Mouse (Mus musculus): ENCODE measurements around the gene 3110082J24Rik.

Gene 3110082J24Rik

DNA sequence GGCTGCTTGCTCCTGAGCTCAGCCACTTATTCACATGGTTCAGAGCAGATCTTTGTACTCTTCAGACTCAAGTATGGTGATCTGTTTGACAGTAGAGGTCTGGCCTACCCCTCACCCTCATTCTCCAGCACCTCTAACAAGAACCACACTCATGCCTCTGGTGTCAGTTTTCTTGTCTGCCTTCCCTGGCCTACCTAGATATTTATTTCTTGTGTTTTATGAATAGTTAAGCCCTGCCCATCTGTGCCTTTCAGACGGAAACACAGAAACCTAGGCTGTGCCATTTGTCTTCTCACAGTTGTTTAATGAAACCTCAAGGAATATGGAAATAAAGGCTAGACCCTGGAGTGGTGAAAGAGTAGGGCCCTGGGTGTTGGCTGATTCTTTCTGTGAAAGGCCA lies 12.1 kb upstream of the 3110082J24Rik start:
- no peak for DNase-seq (ENCODE audit: low spot score in 2 of 2)

DNA sequence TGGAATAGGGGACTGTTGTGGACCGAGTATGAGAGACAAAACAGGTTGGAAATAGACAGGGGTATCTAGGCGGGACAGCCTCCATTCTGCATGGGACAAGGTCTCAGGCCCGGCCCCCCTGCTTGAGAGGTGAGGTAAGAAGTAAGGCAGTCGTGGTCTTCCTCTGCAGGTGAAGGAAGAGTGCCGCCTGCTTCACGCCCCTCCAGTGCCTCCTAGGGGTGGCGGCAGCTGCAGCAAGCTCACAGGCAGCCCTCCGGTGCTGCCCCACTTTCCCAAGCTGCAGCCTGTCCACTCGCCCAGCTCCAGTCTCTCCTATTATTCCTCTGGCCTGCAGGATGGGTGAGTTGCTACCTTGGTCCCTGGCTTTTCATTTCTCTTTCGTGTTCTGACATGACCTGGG lies 9.8 kb upstream of the 3110082J24Rik start:
- DNase-seq (ENCODE audit: low spot score in 2 of 2), result no peak

DNA sequence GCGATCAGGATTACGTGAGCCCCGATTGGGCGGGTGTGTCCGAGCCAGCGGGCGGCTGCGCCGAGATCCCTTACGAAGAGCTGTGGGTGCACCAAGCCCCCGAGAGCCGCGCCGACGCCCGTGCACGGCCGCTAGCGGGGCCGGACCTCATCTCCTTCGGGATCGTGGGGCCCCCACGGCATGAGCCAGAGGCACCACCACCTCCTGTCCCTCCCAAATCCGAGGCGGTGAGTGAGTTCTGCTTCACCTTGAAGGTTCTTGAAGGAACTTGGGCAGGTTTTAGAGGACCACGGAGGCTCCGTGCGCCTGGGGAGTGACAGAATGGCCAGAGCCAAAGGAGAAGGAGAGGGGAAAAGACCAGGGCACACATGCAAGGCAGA lies 8.9 kb upstream of the 3110082J24Rik start:
- no peak for DNase-seq (ENCODE audit: low spot score in 2 of 2)

DNA sequence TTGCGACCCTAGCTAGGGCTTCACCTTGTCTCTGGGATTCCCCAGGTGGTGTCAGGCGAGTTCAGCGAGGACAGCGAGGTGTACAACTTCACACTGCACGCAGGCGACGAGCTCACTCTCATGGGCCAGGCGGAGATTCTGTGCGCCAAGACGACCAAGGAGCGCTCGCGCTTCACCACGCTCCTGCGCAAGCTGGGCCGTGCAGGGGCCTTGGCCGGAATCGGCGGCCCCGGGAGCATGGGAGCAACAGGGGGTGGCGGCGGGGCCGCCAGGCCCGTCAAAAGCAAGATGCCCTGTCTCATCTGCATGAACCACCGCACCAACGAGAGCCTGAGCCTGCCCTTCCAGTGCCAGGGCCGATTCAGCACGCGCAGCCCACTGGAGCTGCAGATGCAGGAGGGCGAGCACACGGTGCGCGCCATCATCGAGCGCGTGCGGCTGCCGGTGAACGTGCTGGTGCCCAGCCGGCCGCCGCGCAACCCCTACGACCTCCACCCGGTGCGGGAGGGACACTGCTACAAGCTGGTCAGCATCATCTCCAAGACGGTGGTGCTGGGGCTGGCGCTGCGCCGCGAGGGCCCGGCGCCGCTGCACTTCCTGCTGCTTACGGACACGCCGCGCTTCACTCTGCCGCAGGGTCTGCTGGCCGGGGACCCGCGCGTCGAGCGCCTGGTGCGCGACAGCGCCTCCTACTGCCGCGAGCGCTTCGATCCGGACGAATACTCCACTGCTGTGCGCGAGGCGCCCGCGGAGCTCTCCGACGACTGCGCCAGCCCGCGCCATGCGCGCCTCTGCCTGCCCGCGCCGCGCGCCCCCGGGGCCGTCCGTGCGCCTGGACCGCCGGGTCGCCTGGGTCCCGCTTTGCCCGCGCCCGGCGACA lies 8.2 kb upstream of the 3110082J24Rik start:
- peak in 1 of 2 experiments; percentile 28 for DNase-seq (ENCODE audit: low spot score in 2 of 2)

DNA sequence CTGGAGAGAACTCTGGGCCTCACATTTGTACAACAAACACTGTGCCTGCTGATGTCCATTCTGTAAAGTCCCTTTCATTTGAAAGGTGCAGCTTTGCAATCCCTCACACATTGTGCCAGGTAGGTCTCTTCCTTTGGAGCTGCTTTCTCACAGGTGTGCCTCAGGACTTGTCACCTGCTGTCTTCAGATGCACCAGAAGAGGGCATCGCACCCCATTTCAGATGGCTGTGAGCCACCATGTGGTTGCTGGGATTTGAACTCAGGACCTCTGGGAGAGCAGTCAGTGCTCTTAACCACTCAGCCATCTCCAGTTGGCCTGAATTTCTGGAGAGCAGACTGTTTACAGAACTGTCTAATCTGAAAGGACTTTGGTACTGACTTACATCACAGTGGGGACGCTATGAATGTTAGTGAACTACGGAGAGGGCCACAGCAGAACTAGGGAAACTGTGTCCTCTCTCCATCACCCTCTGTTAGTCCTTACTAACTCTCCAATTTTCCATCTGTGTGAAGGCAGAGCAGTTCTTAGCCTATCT lies 6.7 kb upstream of the 3110082J24Rik start:
- no peak for DNase-seq (ENCODE audit: low spot score in 2 of 2)

DNA sequence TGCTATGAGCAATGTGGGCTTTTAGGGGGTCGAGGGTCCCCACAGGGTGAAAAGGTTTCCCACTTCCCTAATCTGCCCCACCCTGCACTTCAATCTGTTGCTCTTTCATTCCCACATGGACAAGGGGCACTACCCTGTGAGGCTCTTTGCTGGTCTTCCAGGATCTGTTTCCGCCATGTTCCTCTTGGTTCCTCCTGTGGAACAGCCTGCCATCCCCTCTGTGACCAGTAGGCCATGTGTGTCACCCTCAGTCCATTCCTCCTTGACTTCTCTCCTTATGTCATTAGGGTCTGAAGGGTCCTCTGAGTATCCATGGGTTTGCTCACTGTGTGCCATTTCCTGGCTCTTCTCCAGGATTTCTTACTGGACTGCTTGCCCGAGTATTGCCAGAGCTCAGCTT lies 5.9 kb upstream of the 3110082J24Rik start:
- DNase-seq (ENCODE audit: low spot score in 2 of 2), result no peak

DNA sequence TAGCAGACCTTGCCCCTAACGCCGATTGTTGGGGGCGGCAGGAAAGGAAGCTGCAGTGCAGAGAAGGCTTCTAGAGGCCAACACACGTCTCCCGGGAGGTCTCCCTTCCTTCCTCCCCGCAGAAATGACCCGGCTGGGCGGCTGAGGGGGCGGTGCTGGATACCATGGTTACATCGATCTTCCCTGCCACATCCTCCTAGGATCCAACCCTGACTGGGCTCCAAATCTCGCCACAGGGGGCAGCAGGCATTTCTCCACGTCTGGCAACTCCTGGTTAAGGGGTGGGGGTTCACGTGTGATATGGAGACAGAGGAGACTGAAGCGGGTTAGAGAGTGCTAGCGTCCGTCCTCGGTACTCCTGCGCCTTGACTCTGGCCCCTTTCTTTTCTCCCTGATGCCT lies 5.2 kb upstream of the 3110082J24Rik start:
- no peak for DNase-seq (ENCODE audit: low spot score in 2 of 2)

DNA sequence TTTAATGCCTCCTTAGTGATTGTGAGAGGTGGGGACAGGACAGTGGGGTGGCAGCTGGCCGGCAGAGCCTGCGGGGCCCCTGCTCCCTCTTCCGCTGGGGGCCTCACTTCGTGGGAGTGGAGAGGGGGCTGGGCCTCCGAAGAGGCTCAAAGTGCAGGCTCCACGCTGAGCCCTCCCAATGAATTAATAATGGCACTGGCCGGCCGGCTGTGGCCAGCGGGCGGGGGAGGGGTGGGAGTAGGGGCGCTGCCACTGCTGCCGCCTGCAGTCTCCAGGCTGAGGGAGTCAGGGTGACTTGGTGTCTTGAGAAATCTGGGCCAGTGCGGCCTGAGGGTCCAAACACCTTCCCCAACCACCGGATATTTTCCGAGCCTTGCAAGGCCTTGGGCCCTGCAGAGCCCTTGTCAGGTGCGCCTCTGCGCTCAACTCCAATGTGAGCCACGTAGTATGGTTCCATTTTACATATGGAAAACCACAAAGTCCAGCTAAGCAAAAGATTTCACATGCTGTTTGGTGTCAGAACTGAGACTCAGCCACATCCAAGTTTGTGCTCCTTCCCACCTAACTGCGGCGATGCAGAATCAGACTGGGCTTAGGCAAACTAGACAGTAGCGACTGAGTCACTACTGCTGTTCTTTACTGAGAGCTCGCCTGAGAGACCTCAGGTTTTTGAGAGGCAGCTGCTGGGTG lies 4.6 kb upstream of the 3110082J24Rik start:
- DNase-seq (ENCODE audit: low spot score in 2 of 2), result no peak

DNA sequence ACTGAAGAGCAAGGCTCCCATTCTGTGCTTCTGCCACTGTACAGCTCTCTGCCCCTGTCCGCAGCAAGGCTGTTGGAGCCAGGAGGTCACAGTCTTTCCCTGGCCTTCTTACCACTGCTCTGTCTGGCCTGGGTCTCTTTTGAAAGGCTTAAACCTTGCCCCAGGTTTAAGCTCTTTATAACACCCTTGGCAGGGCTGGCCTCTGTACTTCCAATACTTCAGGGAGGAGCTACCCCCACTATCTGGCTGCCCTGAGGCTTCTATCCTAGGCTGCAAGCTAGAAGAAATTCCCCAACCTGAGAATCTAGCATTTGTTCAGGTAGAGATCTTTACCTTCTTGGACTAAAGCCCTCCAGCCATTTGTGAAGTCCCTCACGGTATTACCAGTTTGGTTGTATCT lies 4.0 kb upstream of the 3110082J24Rik start:
- DNase-seq (ENCODE audit: low spot score in 2 of 2), result no peak

DNA sequence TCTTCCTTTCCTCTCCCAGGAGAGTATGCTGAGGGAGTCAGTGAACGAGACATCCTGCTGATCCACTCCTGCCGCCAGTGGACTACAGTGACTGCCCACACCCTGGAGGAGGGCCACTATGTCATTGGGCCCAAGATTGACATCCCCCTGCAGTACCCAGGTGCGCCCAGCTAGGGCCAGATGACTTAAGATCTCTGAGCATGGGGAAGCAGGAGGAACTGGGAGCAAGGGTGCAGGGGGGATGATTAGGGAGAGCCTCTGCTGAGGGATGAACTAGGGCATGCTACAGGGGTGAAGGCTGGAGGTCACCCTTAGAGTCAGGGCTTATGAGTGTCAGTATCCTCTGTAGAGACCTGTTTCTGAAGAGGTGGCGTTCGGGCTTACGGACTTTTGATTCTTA lies 2.3 kb upstream of the 3110082J24Rik start:
- no peak for DNase-seq (ENCODE audit: low spot score in 2 of 2)

DNA sequence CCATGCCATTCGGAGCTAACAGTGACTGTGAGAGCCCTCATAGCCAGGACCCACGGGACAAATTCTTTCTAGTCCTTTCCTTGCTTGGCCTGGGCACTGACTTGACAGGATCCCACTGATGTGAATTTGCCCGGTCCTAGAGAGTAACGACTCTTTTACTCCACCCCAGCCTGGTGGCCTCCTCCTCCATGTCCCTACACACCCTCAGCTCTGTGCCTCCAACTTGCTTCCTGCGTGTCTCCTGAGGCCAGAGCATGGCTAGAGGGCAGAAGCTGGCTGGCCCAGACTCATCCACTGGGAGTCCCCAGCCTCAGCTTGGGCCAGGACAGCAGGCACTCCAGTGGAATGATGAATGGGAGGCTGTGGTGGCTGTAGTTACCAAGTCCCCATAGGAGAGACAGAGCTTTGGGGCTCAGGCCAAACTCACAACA lies 1.7 kb upstream of the 3110082J24Rik start:
- no peak for DNase-seq (ENCODE audit: low spot score in 2 of 2)

DNA sequence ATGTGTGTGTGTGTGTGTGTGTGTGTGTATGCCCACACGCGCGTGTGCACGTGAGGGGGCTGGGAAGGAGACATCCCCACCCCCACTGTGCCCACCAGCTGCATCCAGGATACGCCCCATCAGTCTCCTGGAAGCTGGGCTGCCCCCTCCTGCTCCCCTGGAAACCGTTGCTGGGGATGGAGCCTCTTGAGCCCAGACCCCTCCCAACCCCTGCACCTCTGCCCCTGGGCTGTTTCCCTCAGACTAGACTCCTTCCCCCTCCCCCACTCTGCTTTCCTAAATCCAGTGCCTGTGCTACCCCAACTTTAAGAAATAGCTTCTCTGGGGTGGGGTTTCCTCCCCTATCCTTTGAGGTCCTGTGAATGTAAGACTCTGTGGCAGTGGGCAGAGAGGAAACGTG lies 1.3 kb upstream of the 3110082J24Rik start:
- DNase-seq (ENCODE audit: low spot score in 2 of 2), result no peak

DNA sequence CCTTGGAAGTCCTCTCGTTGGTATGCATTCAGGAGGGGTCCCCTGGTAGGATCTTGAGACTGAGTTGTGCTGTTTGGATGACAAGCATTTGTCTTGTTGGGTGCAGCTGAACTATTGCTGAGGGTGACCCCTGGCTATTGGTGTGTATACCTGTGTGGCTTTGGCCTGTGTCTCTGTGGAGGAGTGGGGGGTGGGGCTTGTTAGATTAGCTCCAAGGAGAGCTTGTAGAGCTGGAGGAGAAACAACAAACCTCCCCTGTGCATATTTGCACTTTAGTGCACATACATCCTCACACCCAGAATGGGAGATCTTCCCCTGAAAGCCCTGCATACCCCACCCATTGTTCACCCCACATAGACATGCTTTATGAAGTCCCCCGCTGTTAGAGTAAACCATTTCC lies 870 bp upstream of the 3110082J24Rik start:
- DNase-seq (ENCODE audit: low spot score in 2 of 2), result no peak

DNA sequence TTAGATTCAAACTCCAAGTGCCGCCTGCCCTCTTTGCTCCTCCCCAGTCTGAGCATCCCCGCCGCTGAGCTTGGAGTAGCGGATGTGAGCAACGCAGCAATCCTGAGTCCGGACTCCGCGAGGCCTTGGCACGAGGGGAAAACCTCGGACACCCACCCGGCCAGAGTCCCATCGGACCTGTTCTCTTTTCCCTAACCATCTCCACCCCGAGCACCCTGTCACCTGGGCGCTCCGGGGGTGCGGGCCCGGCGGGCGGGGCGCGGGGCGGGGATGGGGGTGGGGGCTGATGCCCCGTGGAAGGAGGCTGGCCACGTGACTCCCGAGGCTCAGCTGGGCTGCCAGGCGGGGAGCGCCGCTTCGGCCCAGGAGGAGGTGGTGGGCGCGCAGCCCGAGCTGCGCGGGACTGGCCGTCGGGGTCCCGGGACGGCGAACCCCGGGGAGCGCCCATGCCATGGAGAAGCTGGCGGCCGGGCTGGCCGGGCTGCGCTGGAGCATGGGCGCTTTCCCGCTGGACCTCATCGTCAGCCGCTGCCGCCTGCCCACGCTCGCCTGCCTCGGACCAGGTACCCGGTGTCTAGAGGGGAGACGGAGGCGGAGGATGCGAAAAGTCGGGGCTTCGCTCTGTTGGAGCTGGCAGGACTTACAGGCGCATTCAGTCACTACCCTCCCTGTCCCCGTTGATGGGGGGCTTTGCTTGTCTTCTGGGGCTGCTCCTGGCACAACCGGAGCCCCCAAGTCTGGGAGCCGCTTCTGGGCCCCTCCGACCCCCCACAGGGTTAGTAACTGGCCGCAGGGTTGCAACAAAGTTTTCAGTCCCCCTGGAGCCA lies 832 bp downstream of the 3110082J24Rik start, which contains the start of gene Garem2:
Gene Garem2, plus strand, starts transcription at position 321 of the 827 bp plus-strand sequence.
- DNase-seq (ENCODE audit: low spot score in 2 of 2), result no peak

DNA sequence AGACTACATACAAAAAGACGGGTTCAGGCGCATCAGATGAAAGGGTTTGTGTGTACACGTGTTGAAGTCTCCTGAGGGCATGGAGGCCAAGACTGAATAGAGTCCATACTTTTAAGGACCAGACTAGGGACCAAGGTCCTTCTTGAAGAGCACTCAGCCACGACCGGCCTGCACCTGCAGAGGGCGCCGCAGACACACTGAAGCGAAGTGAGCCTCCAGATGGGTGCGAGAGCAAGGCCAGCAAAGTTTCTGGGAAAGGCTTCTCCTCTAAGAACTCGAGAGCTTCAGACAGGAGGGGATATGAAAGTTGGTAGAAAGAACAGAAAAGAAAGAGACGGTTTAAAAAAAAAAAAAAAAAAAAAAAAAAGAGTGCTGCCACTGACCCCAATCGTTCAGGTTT lies 1.5 kb downstream of the 3110082J24Rik start:
- peak in 1 of 2 experiments; percentile 42 for DNase-seq (ENCODE audit: low spot score in 2 of 2)

DNA sequence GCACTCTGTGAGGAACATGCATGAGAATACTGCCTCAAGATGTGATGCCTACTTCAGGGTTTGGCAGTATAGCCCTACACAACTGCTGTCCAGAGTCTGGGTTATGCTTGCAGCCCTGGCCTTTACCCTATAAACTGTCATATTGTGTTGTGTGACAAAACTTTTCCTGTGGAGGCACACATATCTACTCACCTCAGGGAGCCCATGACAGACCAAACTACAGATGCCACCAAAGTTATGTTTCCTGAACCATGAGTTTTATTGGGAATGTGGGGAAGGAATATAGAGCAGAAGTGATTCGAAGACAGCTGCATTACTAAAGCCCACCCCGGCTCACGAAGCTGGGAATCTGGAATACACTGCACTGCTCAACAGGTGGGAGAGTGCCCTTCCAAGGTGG lies 2.5 kb downstream of the 3110082J24Rik start:
- DNase-seq (ENCODE audit: low spot score in 2 of 2), result no peak

DNA sequence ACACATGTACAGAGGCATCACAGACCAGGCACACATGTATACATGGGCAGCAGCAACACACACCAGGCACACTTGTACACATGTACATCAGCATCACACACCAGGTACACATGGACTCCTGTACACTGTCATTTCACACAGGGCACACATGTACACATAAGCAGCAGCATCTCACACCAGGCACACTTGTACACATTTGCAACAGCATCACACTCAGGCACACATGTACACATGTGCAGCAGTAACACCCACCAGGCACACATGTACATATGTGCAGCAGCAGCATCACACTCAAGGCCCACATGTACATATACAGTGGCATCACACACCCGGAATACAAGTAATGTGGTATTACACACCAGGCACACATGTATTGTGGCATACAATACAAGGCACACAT lies 7.6 kb downstream of the 3110082J24Rik start:
- no peak for DNase-seq (ENCODE audit: low spot score in 2 of 2)

DNA sequence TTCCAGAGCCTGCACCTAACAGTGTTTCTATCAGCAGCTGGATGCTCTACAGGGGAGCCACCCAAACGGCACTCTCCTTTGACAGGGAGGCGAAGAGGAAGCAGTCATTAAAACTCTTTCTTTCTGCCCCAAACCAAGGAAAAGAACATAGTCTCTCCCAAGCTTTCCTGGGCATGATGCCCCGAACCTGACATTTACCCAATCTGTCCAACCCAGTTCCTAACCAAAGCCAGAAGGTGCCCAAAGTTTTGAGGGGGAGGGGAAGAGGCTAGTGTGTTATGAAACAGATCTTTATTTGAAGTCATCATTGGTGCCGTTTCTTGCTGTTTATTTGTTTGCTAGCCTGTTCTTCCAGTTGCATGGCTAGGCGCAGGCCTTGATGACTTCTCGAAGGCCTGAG lies 10.2 kb downstream of the 3110082J24Rik start:
- no peak for DNase-seq (ENCODE audit: low spot score in 2 of 2)

DNA sequence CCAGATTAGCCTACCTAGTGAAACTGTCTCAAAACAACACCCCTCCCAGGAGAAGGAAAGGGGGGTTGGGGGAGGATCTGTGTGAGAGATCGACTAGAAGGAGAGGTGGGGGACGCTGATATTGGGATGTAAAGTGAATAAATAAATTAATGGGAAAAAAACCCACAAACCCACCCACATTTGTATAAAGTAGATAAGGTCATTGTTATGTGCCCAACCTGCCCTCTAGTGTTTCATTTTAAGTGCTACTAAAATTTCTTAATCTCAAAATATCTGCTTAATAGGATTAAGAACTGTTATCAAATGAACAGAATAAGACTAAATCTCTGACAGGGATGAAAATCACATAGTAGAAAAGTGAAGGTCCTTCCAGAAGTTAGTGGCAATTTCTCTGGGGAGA lies 11.5 kb downstream of the 3110082J24Rik start:
- DNase-seq (ENCODE audit: low spot score in 2 of 2), result no peak

DNA sequence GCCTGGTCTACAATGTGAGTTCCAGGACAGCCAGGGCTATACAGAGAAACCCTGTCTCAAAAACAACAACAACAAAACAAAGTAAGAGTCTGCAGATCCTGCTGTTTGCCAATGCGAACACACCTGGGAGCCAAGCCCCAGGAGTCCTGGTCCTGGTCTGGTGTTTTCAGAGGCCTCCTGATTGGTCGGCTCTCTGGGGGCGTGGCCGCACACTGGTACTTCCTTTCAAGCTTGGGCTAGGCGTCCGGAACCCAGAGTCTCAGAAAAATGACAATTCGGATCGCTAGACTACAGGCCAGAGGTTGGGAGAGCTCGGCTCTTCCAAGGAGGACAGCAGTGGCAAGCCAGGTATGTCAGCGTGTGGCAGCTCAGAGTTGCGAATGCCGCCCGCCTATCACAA lies 13.2 kb downstream of the 3110082J24Rik start:
- no peak for DNase-seq (ENCODE audit: low spot score in 2 of 2)

DNA sequence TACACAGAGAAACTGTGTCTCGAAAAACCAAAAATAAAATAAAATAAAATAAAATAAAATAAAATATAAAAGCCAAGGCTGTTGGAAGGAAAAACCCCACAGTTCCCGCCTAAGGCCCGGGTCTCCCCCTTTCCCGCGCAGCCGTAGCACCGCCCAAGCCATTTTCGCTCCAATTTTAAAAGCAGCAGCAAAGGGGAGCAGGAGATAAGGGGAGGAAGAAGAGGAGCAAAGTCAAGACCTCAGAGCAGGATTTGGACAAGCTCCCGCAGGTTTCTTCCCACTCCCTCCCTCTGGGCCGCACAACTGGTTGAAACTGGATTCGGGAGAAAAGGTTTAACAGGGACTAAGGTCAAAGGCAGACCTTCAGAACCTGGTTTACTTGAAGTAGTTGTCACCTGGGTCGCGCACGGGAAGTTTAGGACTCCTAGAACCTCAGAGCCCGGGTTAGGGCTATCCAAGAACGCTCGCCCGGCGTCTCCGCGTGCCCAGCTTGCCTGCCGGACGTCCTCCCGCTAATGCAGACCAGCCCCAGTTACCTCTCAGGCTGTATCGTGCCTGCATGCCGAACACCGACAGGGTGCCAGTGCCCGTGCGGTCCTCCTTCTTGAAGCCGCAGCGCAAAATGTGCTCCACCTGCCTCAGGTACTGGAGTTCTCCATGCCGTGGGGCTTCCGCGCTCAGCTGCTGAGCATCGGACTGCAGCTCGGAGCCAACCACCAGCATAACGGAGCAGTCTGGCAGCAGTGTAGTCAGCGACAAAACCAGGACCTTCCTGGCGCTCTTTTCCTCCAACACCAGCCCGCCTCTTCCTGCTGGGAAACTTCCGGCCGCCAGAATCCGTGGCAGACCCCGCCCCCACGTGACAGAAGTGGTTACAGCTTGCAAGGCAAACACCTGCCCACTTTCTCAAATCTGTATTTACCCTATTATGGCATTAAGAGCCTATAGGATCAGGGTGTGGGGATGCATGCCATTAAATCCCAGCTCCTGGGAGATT lies 32.8 kb downstream of the 3110082J24Rik start, which contains the start of gene Tyms:
Gene Tyms, minus strand, starts transcription at position 793 of the 997 bp plus-strand sequence.
- DNase-seq (ENCODE audit: low spot score in 2 of 2), result peak; percentile 67 to 81
